Mouse (Mus musculus) olfactory bulb, adult 2 months (tissue): Measurements from ENCODE around the gene Fam122b. TPM values are rescaled to one million over a fixed set of nuclear protein-coding genes. Genes with fewer than 3 reads are reported as not detected.

Experiments
- H3K27ac ChIP-seq: fragments of 200-500 bp; 2 replicates; pipeline ENCODE4 v1.5.1; 2012; ENCODE audit warnings: low read depth, low read length; ENCODE audit not compliant: insufficient read depth
- H3K4me1 ChIP-seq: fragments of 200-500 bp; 2 replicates; pipeline ENCODE4 v1.6.1; 2012; ENCODE audit warnings: low read length; ENCODE audit not compliant: control insufficient read depth, insufficient read depth
- H3K4me3 ChIP-seq: fragments of 200-500 bp; 2 replicates; pipeline ENCODE4 v1.5.1; 2012; ENCODE audit warnings: mild to moderate bottlenecking, low read depth, low read length, moderate library complexity; ENCODE audit not compliant: insufficient read depth
- CTCF ChIP-seq: fragments of 200-500 bp; IDR thresholded peaks from 2 replicates; pipeline ENCODE4 v1.5.1; 2012; ENCODE audit warnings: low read depth, mild to moderate bottlenecking, low read length, moderate library complexity; ENCODE audit not compliant: insufficient read depth
- POLR2A ChIP-seq: fragments of 200-500 bp; IDR thresholded peaks from 2 replicates; pipeline ENCODE4 v1.6.1; 2012; ENCODE audit warnings: mild to moderate bottlenecking, low read depth, low read length, moderate library complexity; ENCODE audit not compliant: insufficient read depth
- WGBS: fragments of 180-500 bp; shearing (Covaris S2); methylation state at CpG from one replicate; pipeline ENCODE4 v1.1.7; 2018; 5-methylcytosine and 5-hydroxymethylcytosine counted together
- polyA plus RNA-seq: library from polyadenylated mRNA; stranded (reverse); fragments of >200 nt; gene quantifications from 2 replicates; pipeline ENCODE4 v1.2.4, GENCODE M21; 2012; ENCODE audit warnings: low replicate concordance; ENCODE audit not compliant: missing spikeins, insufficient read depth, insufficient read length

Gene Fam122b
- polyA plus RNA-seq, 1 experiment = not detected

DNA sequence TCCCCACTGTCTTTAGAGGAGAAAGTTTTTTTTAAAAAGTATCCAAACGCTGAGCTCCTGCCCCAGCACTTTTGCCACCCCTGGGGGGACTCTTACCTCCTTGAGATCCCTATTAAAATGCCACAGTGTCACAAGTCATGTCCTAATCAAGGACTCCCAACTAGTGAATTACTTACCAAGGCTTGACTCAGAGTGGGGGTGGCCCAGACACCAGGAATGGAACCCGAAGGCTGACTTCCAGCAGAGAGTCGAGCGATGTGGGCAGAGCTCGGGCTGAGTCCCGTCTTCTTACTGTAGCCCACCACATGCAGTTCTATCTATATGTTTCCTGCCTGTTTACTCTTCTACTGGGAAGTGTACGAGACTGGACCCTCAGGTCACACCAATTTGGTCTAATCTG, 60.2 kb downstream of the Fam122b start:
- WGBS = 57% methylated on average over 7 of the region's 7 CpGs
- H3K27ac ChIP-seq = no peak overlapping the region
- peaks cover 9% of the 10 kb centered on the region; the same call in 1 of the 2 replicates for H3K4me1 ChIP-seq
- no peak overlapping the region for H3K4me3 ChIP-seq
- TF ChIP-seq CTCF = no peak
- no peak for TF ChIP-seq POLR2A

GRCm38 (mm10) chrX:53204690-53205311, 64.8 kb downstream of the Fam122b start:
- 63% methylated on average over 3 of the region's 3 CpGs for WGBS
- Histone ChIP-seq H3K27ac (no peak overlapping the region), H3K4me1 (no peaks in the 10 kb centered on the region; the same call in 1 of the 2 replicates), H3K4me3 (no peak overlapping the region)
- TF ChIP-seq CTCF = no peak
- no peak for TF ChIP-seq POLR2A

DNA sequence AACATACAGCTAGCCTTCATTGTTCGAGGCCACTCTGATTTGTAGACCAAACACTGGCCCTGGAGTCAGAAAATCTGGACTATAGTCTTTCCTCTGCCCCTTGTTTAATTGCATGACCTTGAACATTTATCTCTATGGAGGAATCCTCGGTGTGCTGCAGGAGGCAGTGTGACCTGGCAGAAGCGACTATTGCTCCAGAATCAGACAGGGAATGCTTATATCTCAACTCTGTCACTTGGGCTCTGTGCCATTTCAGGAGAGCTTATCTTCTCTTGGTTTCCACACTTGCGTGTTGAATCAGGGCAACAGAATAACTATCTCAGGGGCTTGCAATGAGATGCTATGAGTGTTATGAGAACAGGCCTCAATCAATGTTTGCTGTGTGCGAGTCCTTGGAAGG, 68.0 kb downstream of the Fam122b start:
- 90% methylated on average over 5 of the region's 5 CpGs for WGBS
- TF ChIP-seq CTCF = no peak
- no peak for TF ChIP-seq POLR2A
- Histone ChIP-seq H3K27ac (no peak overlapping the region), H3K4me3 (no peak overlapping the region), H3K4me1 (no peaks in the 10 kb centered on the region)

DNA sequence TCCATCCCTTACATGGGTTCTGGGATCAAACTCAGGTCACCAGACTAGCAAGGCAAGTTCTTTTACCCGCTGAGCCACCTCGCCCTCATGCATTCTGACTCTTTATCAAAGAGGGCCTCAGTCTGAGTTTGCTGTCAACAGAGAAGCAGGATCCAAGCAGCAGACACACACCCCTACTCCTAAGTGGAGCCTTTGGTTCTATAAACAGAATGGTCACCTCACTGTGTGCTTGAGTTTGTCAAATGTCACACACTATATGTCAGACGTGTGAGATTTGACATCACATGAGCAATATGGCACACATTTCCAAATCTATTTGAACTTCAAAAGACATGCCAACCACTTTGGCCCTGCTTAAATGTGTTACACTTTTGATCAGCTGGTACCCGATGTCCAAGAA, 71.9 kb downstream of the Fam122b start:
- Histone ChIP-seq H3K4me1 (no peaks in the 10 kb centered on the region), H3K4me3 (no peak overlapping the region), H3K27ac (no peak overlapping the region)
- WGBS = 82% methylated on average over 4 of the region's 4 CpGs
- TF ChIP-seq POLR2A = no peak
- no peak for TF ChIP-seq CTCF

DNA sequence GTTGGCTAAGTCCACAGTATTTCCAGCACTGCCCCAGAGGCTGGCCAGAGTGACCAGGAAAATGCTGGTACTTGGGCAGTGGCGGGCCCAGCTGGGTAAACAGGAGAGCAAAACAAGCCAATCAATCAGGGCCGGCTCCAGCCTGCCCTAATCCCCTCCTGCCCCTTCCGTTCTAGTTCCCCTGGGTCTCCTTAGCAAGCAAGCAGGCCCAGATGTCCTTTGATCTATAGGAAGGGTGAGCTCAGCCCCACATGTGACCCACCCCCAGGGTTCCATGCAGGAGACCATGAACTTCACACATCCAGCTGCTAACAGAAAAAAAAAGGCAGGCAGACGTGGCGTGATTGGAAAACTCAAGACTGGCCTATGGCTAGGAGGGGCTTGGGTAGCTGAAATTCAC, 73.2 kb downstream of the Fam122b start:
- no peak overlapping the region for H3K4me3 ChIP-seq
- H3K27ac ChIP-seq = no peak overlapping the region
- TF ChIP-seq CTCF = no peak
- TF ChIP-seq POLR2A = no peak
- no peaks in the 10 kb centered on the region for H3K4me1 ChIP-seq
- 66% methylated on average over 5 of the region's 5 CpGs for WGBS

Other genes with a start within 250 kb of the Fam122b start
- gene Plac1, start 29.7 kb downstream of the Fam122b start, polyA plus RNA-seq = not detected in 2 replicates
- not detected in 2 replicates for gene Fam122c, start 3.6 kb upstream of the Fam122b start, polyA plus RNA-seq
- not detected in 2 replicates for gene Mospd1, start 100.7 kb upstream of the Fam122b start, polyA plus RNA-seq
- not detected in 2 replicates for gene Etd, start 165.1 kb upstream of the Fam122b start, polyA plus RNA-seq